Mouse (Mus musculus) neural tube, embryonic 13.5 days (tissue): ENCODE results near the gene Pkd1l1. TPM values are rescaled to one million over a fixed set of nuclear protein-coding genes. Genes with fewer than 3 reads are reported as not detected.

Source experiments
- ATAC-seq: fragments of 200-750 bp; cut with Nextera tagmentation; 2 replicates; pipeline ENCODE4 v1.8.0; 2017; ENCODE audit warnings: low read depth, mild to moderate bottlenecking, moderate TSS enrichment, moderate library complexity
- H3K27ac ChIP-seq: fragments of 300-500 bp; sonication (generic); replicated peaks from 2 replicates; pipeline ENCODE4 v1.5.1; 2015; ENCODE audit warnings: moderate library complexity, mild to moderate bottlenecking, inconsistent platforms
- H3K27me3 ChIP-seq: fragments of 300-500 bp; sonication (generic); 2 replicates; pipeline ENCODE4 v1.6.1; 2015; ENCODE audit warnings: mild to moderate bottlenecking, inconsistent platforms
- H3K36me3 ChIP-seq: fragments of 300-500 bp; sonication (generic); 2 replicates; pipeline ENCODE4 v1.6.1; 2015; ENCODE audit warnings: mild to moderate bottlenecking, inconsistent platforms
- H3K4me1 ChIP-seq: fragments of 300-500 bp; sonication (generic); replicated peaks from 2 replicates; pipeline ENCODE4 v1.6.1; 2015; ENCODE audit warnings: inconsistent platforms
- H3K4me2 ChIP-seq: fragments of 300-500 bp; sonication (generic); 2 replicates; pipeline ENCODE4 v1.6.1; 2015; ENCODE audit warnings: inconsistent platforms, mild to moderate bottlenecking, moderate library complexity
- H3K4me3 ChIP-seq: fragments of 300-500 bp; sonication (generic); 2 replicates; pipeline ENCODE4 v1.5.1; 2015; ENCODE audit warnings: mild to moderate bottlenecking, inconsistent platforms
- H3K9ac ChIP-seq: fragments of 300-500 bp; sonication (generic); 2 replicates; pipeline ENCODE4 v1.6.1; 2015; ENCODE audit warnings: moderate library complexity, mild to moderate bottlenecking, inconsistent platforms
- H3K9me3 ChIP-seq: fragments of 300-500 bp; sonication (generic); 2 replicates; pipeline ENCODE4 v1.6.1; 2016; ENCODE audit warnings: inconsistent platforms
- WGBS: fragments of 180-500 bp; shearing (Covaris S2); methylation state at CpG from one replicate; pipeline ENCODE4 v1.1.7; 2015; 5-methylcytosine and 5-hydroxymethylcytosine counted together
- polyA plus RNA-seq: library from polyadenylated mRNA; unstranded; fragments of >200 nt; fragmentation: Nextera tagmentation; extraction: Ambion mirVana; gene quantifications from 2 replicates; pipeline ENCODE4 v1.2.1, GENCODE M21; 2015

Gene Pkd1l1
- 0.15 and 0.21 TPM in 2 replicates for polyA plus RNA-seq

GRCm38 (mm10) chr11:8973166-8973565 lies at the start of gene Pkd1l1:
Gene Pkd1l1 (minus strand): TSS chr11:8973266.
- 53% methylated on average over 3 of the region's 3 CpGs for WGBS
- no peaks in the 10 kb centered on the region for H3K27me3 ChIP-seq
- ATAC-seq, result no peak
- H3K4me3 ChIP-seq, result no peak within 1 kb of the TSS
- no peak within 1 kb of the TSS for H3K4me2 ChIP-seq
- H3K9ac ChIP-seq, result no peak within 1 kb of the TSS
- H3K9me3 ChIP-seq, result no peaks in the 10 kb centered on the region
- no peaks in the 10 kb centered on the region for H3K36me3 ChIP-seq
- peaks cover 10% of the 10 kb centered on the region; the same call in 1 of the 2 replicates for H3K4me1 ChIP-seq
- no peak within 1 kb of the TSS for H3K27ac ChIP-seq

GRCm38 (mm10) chr11:9020207-9020606 lies 47.1 kb upstream of the Pkd1l1 start:
- H3K4me2 ChIP-seq, result no peak overlapping the region
- ATAC-seq, result no peak
- H3K4me3 ChIP-seq, result no peak overlapping the region
- H3K9me3 ChIP-seq, result no peaks in the 10 kb centered on the region
- H3K9ac ChIP-seq, result no peak overlapping the region
- no peaks in the 10 kb centered on the region; the same call in 1 of the 2 replicates for H3K27me3 ChIP-seq
- H3K4me1 ChIP-seq, result no peaks in the 10 kb centered on the region
- no peak overlapping the region for H3K27ac ChIP-seq
- no peaks in the 10 kb centered on the region for H3K36me3 ChIP-seq
- 95% methylated on average over 5 of the region's 5 CpGs for WGBS

DNA sequence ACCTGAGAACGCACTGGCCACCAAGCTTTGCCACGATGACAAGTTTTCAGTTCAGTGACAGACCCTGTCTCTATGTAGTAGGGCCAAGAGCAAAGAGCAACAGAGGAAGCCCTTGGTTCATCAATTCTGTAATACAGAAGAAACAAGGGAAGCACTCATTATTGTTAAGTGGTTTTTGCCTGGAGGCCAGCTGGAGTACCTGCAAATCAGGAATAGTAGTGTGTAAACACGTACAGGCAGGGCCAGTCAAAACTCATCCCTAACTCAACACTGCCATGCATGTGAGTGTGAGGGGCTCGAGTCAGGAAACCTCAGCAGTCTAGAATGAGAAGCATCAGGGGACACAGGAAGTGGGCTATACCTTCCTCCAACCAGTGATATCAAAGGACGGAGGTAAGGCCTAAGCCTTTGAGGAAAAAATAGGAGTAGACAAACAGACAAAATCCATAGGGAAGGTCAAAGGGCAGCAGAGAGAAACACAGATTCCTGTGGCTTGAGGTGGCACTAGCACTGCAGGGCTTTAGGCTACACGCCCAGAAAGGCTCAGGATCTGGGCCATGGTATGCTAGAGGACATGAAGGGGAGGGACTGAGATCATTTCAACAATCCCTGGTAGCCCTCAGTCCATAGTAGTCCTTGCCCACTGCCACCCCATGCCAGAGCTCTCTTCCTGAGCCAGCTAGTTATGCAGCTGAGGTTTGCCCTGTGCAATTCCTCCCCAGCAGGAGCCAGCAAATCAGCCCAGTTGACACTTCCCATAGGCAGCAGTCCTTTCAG lies 45.6 kb upstream of the Pkd1l1 start:
- H3K27ac ChIP-seq, result no peak overlapping the region
- no peaks in the 10 kb centered on the region; the same call in 1 of the 2 replicates for H3K27me3 ChIP-seq
- WGBS, result 80% methylated on average over 6 of the region's 6 CpGs
- H3K9me3 ChIP-seq, result no peaks in the 10 kb centered on the region
- H3K4me1 ChIP-seq, result no peaks in the 10 kb centered on the region
- no peaks in the 10 kb centered on the region for H3K36me3 ChIP-seq
- no peak for ATAC-seq
- H3K9ac ChIP-seq, result no peak overlapping the region
- H3K4me3 ChIP-seq, result no peak overlapping the region
- no peak overlapping the region for H3K4me2 ChIP-seq

GRCm38 (mm10) chr11:9014740-9015139 lies 41.7 kb upstream of the Pkd1l1 start:
- Histone ChIP-seq H3K36me3 (no peaks in the 10 kb centered on the region), H3K4me1 (peaks cover 8% of the 10 kb centered on the region), H3K9ac (no peak overlapping the region), H3K27ac (no peak overlapping the region), H3K4me2 (no peak overlapping the region), H3K4me3 (no peak overlapping the region), H3K27me3 (no peaks in the 10 kb centered on the region; the same call in 1 of the 2 replicates), H3K9me3 (no peaks in the 10 kb centered on the region)
- peak; percentile 58 for ATAC-seq
- 23% methylated on average over 3 of the region's 3 CpGs for WGBS

- Histone ChIP-seq H3K9me3 (no peaks in the 10 kb centered on the region), H3K9ac (peak overlapping the region; percentile 81), H3K27ac (no peak overlapping the region), H3K4me1 (peaks cover 15% of the 10 kb centered on the region), H3K36me3 (peaks cover 5% of the 10 kb centered on the region; the same call in 1 of the 2 replicates), H3K27me3 (no peaks in the 10 kb centered on the region; the same call in 1 of the 2 replicates), H3K4me2 (peak overlapping the region; percentile 76), H3K4me3 (peak overlapping the region; percentile 73)
- 0% methylated on average over 3 of the region's 3 CpGs for WGBS
- ATAC-seq, result peak; percentile 19; the same call in 1 of the 2 replicates
These were observed 38.3 kb upstream of the Pkd1l1 start for GRCm38 (mm10) chr11:9011348-9011747.

DNA sequence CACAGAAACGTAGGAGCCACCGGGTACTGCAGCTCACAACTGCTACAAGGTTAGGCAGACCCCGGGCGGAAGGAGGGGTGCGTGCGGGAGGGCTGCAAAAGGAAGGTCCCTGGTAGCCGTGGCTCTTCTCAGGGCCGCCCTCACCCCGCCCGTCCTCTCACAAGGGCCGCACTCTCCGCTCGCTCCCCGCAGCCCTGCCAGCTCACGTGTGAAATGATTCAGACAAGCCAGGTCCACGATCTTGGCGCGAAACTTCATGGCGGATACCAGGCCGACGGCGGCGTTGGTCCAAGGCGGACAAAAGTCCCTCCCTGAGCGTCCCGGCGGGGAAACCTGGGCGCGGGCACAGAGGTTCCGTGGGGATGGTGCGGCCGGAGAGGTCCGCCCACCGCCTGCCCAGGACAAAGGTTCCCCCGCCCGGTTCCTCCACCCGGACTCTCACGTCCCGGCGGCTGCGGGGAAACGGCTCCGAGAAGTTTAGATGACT lies 37.8 kb upstream of the Pkd1l1 start, which contains the start of gene Hus1:
TSS of gene Hus1 (minus strand) at position 339 of the 487 bp plus-strand sequence.
- H3K27ac ChIP-seq, result peak within 1 kb of the TSS; percentile 86
- no peaks in the 10 kb centered on the region; the same call in 1 of the 2 replicates for H3K27me3 ChIP-seq
- ATAC-seq, result peak; percentile 93
- H3K4me3 ChIP-seq, result peak within 1 kb of the TSS; percentile 73
- H3K9me3 ChIP-seq, result no peaks in the 10 kb centered on the region
- H3K9ac ChIP-seq, result peak within 1 kb of the TSS; percentile 81
- peak within 1 kb of the TSS; percentile 76 for H3K4me2 ChIP-seq
- H3K36me3 ChIP-seq, result peaks cover 5% of the 10 kb centered on the region; the same call in 1 of the 2 replicates
- under 1% methylated on average over 43 of the region's 43 CpGs for WGBS
- H3K4me1 ChIP-seq, result peaks cover 15% of the 10 kb centered on the region

- no peaks in the 10 kb centered on the region; the same call in 1 of the 2 replicates for H3K27me3 ChIP-seq
- ATAC-seq, result peak; percentile 44; the same call in 1 of the 2 replicates
These were observed 37.4 kb upstream of the Pkd1l1 start for GRCm38 (mm10) chr11:9010416-9010815.

DNA sequence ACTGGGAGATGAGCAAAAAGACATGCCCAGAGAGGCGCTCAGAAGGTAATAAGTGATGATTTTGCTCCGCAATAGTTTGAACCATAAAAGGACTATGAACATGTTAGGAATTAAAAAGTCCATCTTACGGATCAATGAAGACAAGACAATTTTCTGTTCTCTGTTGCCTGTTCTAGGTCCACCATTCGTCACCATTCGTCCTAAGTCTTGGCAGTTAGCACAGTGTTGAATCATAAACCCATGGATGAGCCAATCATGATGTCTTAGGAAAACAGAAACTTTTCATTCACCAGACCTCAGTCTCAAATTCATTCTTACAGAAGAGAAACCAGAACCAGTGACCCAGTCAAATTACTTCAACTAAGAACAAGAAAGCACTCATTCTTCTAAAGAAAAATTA lies 35.7 kb upstream of the Pkd1l1 start:
- no peaks in the 10 kb centered on the region for H3K9me3 ChIP-seq
- WGBS, result 95% methylated on average over 5 of the region's 5 CpGs
- H3K27ac ChIP-seq, result no peak overlapping the region
- H3K4me1 ChIP-seq, result peaks cover 15% of the 10 kb centered on the region
- ATAC-seq, result no peak
- no peak overlapping the region for H3K4me3 ChIP-seq
- H3K36me3 ChIP-seq, result peaks cover 23% of the 10 kb centered on the region
- no peaks in the 10 kb centered on the region; the same call in 1 of the 2 replicates for H3K27me3 ChIP-seq
- H3K9ac ChIP-seq, result no peak overlapping the region
- H3K4me2 ChIP-seq, result no peak overlapping the region

More at GRCm38 (mm10) chr11:9010416-9010815, 37.4 kb upstream of the Pkd1l1 start:
- Histone ChIP-seq H3K9me3 (no peaks in the 10 kb centered on the region), H3K9ac (peak overlapping the region; percentile 81), H3K4me3 (peak overlapping the region; percentile 73), H3K4me1 (peaks cover 15% of the 10 kb centered on the region), H3K36me3 (peaks cover 9% of the 10 kb centered on the region), H3K4me2 (peak overlapping the region; percentile 76), H3K27ac (peak overlapping the region; percentile 86)
- under 1% methylated on average over 7 of the region's 7 CpGs for WGBS

DNA sequence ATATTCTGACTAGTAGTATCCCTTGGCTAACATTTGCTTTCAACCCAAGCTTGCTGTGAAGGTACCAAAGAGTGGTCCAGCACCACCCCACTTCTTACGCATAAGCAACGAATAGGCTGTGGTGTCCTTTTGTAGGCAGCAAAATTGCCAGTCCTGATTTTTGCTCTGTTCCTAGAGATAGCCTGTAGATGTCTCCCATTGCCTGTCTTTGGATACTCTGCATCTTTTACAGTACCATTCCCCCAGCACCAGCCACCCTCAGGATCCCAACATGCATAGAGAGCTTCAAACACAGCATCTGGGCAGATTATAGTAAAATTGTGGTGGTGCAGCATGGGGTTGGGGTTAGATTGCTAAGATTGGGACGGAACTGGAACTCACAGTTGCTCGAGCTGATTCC lies 15.0 kb upstream of the Pkd1l1 start:
- Histone ChIP-seq H3K27ac (no peak overlapping the region), H3K4me2 (no peak overlapping the region), H3K4me3 (no peak overlapping the region), H3K36me3 (peaks cover 24% of the 10 kb centered on the region), H3K4me1 (no peaks in the 10 kb centered on the region; the same call in none of the 2 replicates), H3K27me3 (0 out of 2 replicates have a peak, but pooled peaks cover 3% of the 10 kb centered on the region), H3K9ac (no peak overlapping the region), H3K9me3 (no peaks in the 10 kb centered on the region)
- no peak for ATAC-seq
- WGBS, result 81% methylated on average over 4 of the region's 4 CpGs

DNA sequence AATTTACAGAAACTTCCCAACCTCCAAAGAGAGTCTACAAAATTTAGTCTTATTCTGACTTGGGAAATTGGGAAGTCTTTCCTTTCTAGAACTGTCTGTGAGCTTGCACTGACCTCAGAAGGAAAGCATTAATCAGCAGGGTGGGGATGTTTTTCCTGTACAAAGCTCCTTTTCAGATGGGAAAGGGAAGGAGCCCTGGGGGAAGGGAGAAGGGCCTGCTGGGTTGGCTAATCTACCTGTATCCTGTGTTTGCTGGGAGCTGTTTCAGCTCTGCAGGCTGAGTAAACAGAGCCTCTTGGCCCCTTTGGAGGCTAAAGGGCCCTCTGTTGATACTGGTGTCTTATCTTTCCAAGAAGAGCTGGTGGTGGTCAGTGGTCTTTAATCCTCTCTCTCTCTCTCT lies 13.0 kb upstream of the Pkd1l1 start:
- Histone ChIP-seq H3K4me2 (no peak overlapping the region), H3K4me3 (no peak overlapping the region), H3K27me3 (0 out of 2 replicates have a peak, but pooled peaks cover 3% of the 10 kb centered on the region), H3K36me3 (peaks cover 6% of the 10 kb centered on the region), H3K9me3 (no peaks in the 10 kb centered on the region), H3K27ac (no peak overlapping the region), H3K4me1 (no peaks in the 10 kb centered on the region; the same call in none of the 2 replicates), H3K9ac (no peak overlapping the region)
- ATAC-seq, result no peak

GRCm38 (mm10) chr11:8983237-8983861 lies 10.3 kb upstream of the Pkd1l1 start:
- no peak overlapping the region for H3K27ac ChIP-seq
- no peaks in the 10 kb centered on the region for H3K9me3 ChIP-seq
- 47% methylated on average over 6 of the region's 6 CpGs for WGBS
- peak; percentile 46 for ATAC-seq
- no peak overlapping the region for H3K4me3 ChIP-seq
- no peaks in the 10 kb centered on the region; the same call in none of the 2 replicates for H3K4me1 ChIP-seq
- no peaks in the 10 kb centered on the region for H3K36me3 ChIP-seq
- no peak overlapping the region for H3K4me2 ChIP-seq
- 0 out of 2 replicates have a peak, but pooled peaks cover 3% of the 10 kb centered on the region for H3K27me3 ChIP-seq
- no peak overlapping the region for H3K9ac ChIP-seq

GRCm38 (mm10) chr11:8978154-8978553 lies 5.1 kb upstream of the Pkd1l1 start:
- WGBS, result 86% methylated on average over 4 of the region's 4 CpGs
- no peaks in the 10 kb centered on the region for H3K9me3 ChIP-seq
- no peak overlapping the region for H3K27ac ChIP-seq
- H3K36me3 ChIP-seq, result no peaks in the 10 kb centered on the region
- H3K4me3 ChIP-seq, result no peak overlapping the region
- peaks cover 10% of the 10 kb centered on the region; the same call in 1 of the 2 replicates for H3K4me1 ChIP-seq
- no peaks in the 10 kb centered on the region for H3K27me3 ChIP-seq
- H3K4me2 ChIP-seq, result no peak overlapping the region
- ATAC-seq, result no peak
- H3K9ac ChIP-seq, result no peak overlapping the region
